Mouse (Mus musculus): Measurements from ENCODE around the gene Klhl29. TPM values are rescaled to one million over a fixed set of nuclear protein-coding genes. Genes with fewer than 3 reads are reported as not detected.

Klhl29 gene
- polyA plus RNA-seq, 1 experiment from 2014 or later: 2.9 TPM

- Histone ChIP-seq H3K4me3 (ENCODE audit: low read depth, low read length) (no peak overlapping the region), H3K4me2 (ENCODE audit: low read depth, severe bottlenecking) (no peak overlapping the region), H3K9ac (ENCODE audit: low read length) (no peak overlapping the region), H3K36me3 (ENCODE audit: control insufficient read depth, insufficient read depth, low read length) (no peaks in the 10 kb centered on the region), H3K27ac (replicated peaks; ENCODE audit: low read depth, low read length) (no peak overlapping the region), H3K4me1 (ENCODE audit: control insufficient read depth, insufficient read depth, low read length) (0 out of 2 replicates have a peak, but pooled peaks cover 4% of the 10 kb centered on the region), H3K27me3 (ENCODE audit: control insufficient read depth, insufficient read depth, low read length) (no peaks in the 10 kb centered on the region), H3K9me3 (ENCODE audit: control insufficient read depth, low read length) (no peaks in the 10 kb centered on the region)
- 96% methylated on average over 4 of the region's 4 CpGs for WGBS
- DNase-seq (ENCODE audit: low spot score) (no peak), ATAC-seq (ENCODE audit: insufficient number of reproducible peaks, low FRiP score, low TSS enrichment, low read depth) (no peak)
Observed at GRCm38 (mm10) chr12:5369396-5369795, 6.1 kb downstream of the Klhl29 start.

DNA sequence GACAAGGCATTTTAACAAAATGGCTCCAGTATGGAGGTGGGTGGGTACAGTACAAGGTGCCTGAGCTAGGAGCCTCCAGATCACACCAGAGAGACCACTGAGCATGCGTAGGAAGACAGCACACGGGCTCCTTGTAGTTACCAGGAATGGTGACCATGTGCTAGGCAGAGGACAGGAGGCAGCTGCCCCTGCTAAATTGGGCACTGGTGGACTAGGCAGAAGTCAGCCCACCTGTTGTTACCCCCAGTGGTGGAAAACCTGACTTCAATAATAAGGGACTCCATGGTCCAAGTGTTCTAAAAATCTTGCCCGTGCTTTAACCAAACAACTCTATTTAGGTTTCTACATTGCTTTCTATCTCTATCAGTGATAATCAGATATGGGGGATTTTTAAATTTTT lies 10.6 kb downstream of the Klhl29 start:
- no peak overlapping the region for H3K27ac ChIP-seq (replicated peaks; ENCODE audit: low read depth, low read length)
- 94% methylated on average over 3 of the region's 3 CpGs for WGBS
- H3K4me2 ChIP-seq (ENCODE audit: low read depth, severe bottlenecking): no peak overlapping the region
- H3K4me3 ChIP-seq (ENCODE audit: low read depth, low read length): no peak overlapping the region
- ATAC-seq (ENCODE audit: insufficient number of reproducible peaks, low FRiP score, low TSS enrichment, low read depth): no peak
- H3K36me3 ChIP-seq (ENCODE audit: control insufficient read depth, insufficient read depth, low read length): no peaks in the 10 kb centered on the region
- H3K9ac ChIP-seq (ENCODE audit: low read length): no peak overlapping the region
- H3K4me1 ChIP-seq (ENCODE audit: control insufficient read depth, insufficient read depth, low read length): no peaks in the 10 kb centered on the region
- no peaks in the 10 kb centered on the region for H3K27me3 ChIP-seq (ENCODE audit: control insufficient read depth, insufficient read depth, low read length)
- no peaks in the 10 kb centered on the region for H3K9me3 ChIP-seq (ENCODE audit: control insufficient read depth, low read length)
- no peak for DNase-seq (ENCODE audit: low spot score)

GRCm38 (mm10) chr12:5363961-5364634 lies 11.4 kb downstream of the Klhl29 start:
- Histone ChIP-seq H3K27ac (replicated peaks; ENCODE audit: low read depth, low read length) (no peak overlapping the region), H3K27me3 (ENCODE audit: control insufficient read depth, insufficient read depth, low read length) (no peaks in the 10 kb centered on the region), H3K9me3 (ENCODE audit: control insufficient read depth, low read length) (no peaks in the 10 kb centered on the region), H3K4me2 (ENCODE audit: low read depth, severe bottlenecking) (no peak overlapping the region), H3K9ac (ENCODE audit: low read length) (no peak overlapping the region), H3K4me3 (ENCODE audit: low read depth, low read length) (no peak overlapping the region), H3K36me3 (ENCODE audit: control insufficient read depth, insufficient read depth, low read length) (no peaks in the 10 kb centered on the region), H3K4me1 (ENCODE audit: control insufficient read depth, insufficient read depth, low read length) (no peaks in the 10 kb centered on the region)
- ATAC-seq (ENCODE audit: insufficient number of reproducible peaks, low FRiP score, low TSS enrichment, low read depth) (no peak), DNase-seq (ENCODE audit: low spot score) (no peak)
- 91% methylated on average over 17 of the region's 17 CpGs for WGBS

- no peaks in the 10 kb centered on the region for H3K4me1 ChIP-seq (ENCODE audit: control insufficient read depth, insufficient read depth, low read length)
- no peaks in the 10 kb centered on the region for H3K36me3 ChIP-seq (ENCODE audit: control insufficient read depth, insufficient read depth, low read length)
- H3K9ac ChIP-seq (ENCODE audit: low read length): no peak overlapping the region
- DNase-seq (ENCODE audit: low spot score) (no peak), ATAC-seq (ENCODE audit: insufficient number of reproducible peaks, low FRiP score, low TSS enrichment, low read depth) (no peak)
- H3K4me2 ChIP-seq (ENCODE audit: low read depth, severe bottlenecking): no peak overlapping the region
- WGBS: 65% methylated on average over 5 of the region's 5 CpGs
- no peak overlapping the region for H3K27ac ChIP-seq (replicated peaks; ENCODE audit: low read depth, low read length)
- H3K4me3 ChIP-seq (ENCODE audit: low read depth, low read length): no peak overlapping the region
- H3K27me3 ChIP-seq (ENCODE audit: control insufficient read depth, insufficient read depth, low read length): no peaks in the 10 kb centered on the region
- H3K9me3 ChIP-seq (ENCODE audit: control insufficient read depth, low read length): no peaks in the 10 kb centered on the region
Observed at GRCm38 (mm10) chr12:5359065-5359464, 16.4 kb downstream of the Klhl29 start.

DNA sequence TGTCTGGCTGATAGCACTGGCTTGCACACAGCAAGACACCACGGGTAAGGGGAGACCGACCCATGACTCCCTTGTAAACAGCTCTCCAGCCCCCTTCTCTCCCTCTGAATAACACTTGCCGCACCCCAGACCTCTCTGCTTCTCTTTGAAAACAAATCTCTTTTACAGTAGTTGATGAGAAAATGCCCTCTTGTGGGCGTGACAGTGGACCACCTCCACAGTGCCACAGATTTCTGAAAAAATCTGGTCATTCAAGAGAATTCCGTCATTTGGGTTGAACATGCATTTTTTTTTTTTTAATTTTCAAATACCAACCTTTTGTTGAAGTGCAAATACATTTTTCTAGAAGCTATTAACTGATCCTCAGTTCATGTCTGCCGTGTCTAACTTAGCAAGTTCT lies 17.0 kb downstream of the Klhl29 start:
- Histone ChIP-seq H3K4me3 (ENCODE audit: low read depth, low read length) (no peak overlapping the region), H3K36me3 (ENCODE audit: control insufficient read depth, insufficient read depth, low read length) (no peaks in the 10 kb centered on the region), H3K27me3 (ENCODE audit: control insufficient read depth, insufficient read depth, low read length) (no peaks in the 10 kb centered on the region), H3K9ac (ENCODE audit: low read length) (no peak overlapping the region), H3K27ac (replicated peaks; ENCODE audit: low read depth, low read length) (no peak overlapping the region), H3K4me1 (ENCODE audit: control insufficient read depth, insufficient read depth, low read length) (no peaks in the 10 kb centered on the region), H3K4me2 (ENCODE audit: low read depth, severe bottlenecking) (no peak overlapping the region), H3K9me3 (ENCODE audit: control insufficient read depth, low read length) (no peaks in the 10 kb centered on the region)
- ATAC-seq (ENCODE audit: insufficient number of reproducible peaks, low FRiP score, low TSS enrichment, low read depth) (no peak), DNase-seq (ENCODE audit: low spot score) (no peak)
- 55% methylated on average over 6 of the region's 6 CpGs for WGBS

GRCm38 (mm10) chr12:5353416-5353815 lies 22.1 kb downstream of the Klhl29 start:
- ATAC-seq (ENCODE audit: insufficient number of reproducible peaks, low FRiP score, low TSS enrichment, low read depth) (no peak), DNase-seq (ENCODE audit: low spot score) (no peak)
- Histone ChIP-seq H3K4me1 (ENCODE audit: control insufficient read depth, insufficient read depth, low read length) (no peaks in the 10 kb centered on the region), H3K4me3 (ENCODE audit: low read depth, low read length) (no peak overlapping the region), H3K36me3 (ENCODE audit: control insufficient read depth, insufficient read depth, low read length) (no peaks in the 10 kb centered on the region), H3K27ac (replicated peaks; ENCODE audit: low read depth, low read length) (no peak overlapping the region), H3K27me3 (ENCODE audit: control insufficient read depth, insufficient read depth, low read length) (no peaks in the 10 kb centered on the region), H3K9ac (ENCODE audit: low read length) (no peak overlapping the region), H3K4me2 (ENCODE audit: low read depth, severe bottlenecking) (no peak overlapping the region), H3K9me3 (ENCODE audit: control insufficient read depth, low read length) (no peaks in the 10 kb centered on the region)
- WGBS: 91% methylated on average over 9 of the region's 9 CpGs

DNA sequence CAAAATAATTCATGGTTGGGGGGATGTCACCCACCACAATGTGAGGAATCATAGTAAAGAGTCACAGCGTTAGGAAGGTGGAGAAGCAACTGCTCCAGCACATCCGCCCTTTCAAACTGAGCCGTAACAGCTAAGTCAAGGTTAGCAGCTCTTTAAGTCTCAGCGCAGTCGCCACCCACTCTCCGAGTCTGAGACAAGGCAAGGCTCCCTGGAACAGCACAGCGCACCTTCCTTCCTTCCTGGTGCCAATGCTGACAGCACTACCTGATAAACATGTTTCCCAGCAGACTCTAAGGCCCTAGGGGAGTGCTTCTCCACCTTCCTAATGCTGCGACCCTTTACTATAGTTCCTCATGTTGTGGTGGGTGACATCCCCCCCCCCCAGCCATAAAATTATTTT lies 22.7 kb downstream of the Klhl29 start:
- no peak for ATAC-seq (ENCODE audit: insufficient number of reproducible peaks, low FRiP score, low TSS enrichment, low read depth)
- Histone ChIP-seq H3K4me2 (ENCODE audit: low read depth, severe bottlenecking) (no peak overlapping the region), H3K9ac (ENCODE audit: low read length) (no peak overlapping the region), H3K27ac (replicated peaks; ENCODE audit: low read depth, low read length) (no peak overlapping the region), H3K36me3 (ENCODE audit: control insufficient read depth, insufficient read depth, low read length) (no peaks in the 10 kb centered on the region), H3K27me3 (ENCODE audit: control insufficient read depth, insufficient read depth, low read length) (no peaks in the 10 kb centered on the region), H3K4me3 (ENCODE audit: low read depth, low read length) (no peak overlapping the region), H3K9me3 (ENCODE audit: control insufficient read depth, low read length) (no peaks in the 10 kb centered on the region), H3K4me1 (ENCODE audit: control insufficient read depth, insufficient read depth, low read length) (no peaks in the 10 kb centered on the region)
- WGBS: 89% methylated on average over 8 of the region's 8 CpGs
- DNase-seq (ENCODE audit: low spot score): no peak

- Histone ChIP-seq H3K9me3 (ENCODE audit: control insufficient read depth, low read length) (no peaks in the 10 kb centered on the region), H3K4me3 (ENCODE audit: low read depth, low read length) (no peak overlapping the region), H3K36me3 (ENCODE audit: control insufficient read depth, insufficient read depth, low read length) (no peaks in the 10 kb centered on the region), H3K9ac (ENCODE audit: low read length) (no peak overlapping the region), H3K27ac (replicated peaks; ENCODE audit: low read depth, low read length) (no peak overlapping the region), H3K4me2 (ENCODE audit: low read depth, severe bottlenecking) (no peak overlapping the region), H3K4me1 (ENCODE audit: control insufficient read depth, insufficient read depth, low read length) (no peaks in the 10 kb centered on the region), H3K27me3 (ENCODE audit: control insufficient read depth, insufficient read depth, low read length) (no peaks in the 10 kb centered on the region)
- ATAC-seq (ENCODE audit: insufficient number of reproducible peaks, low FRiP score, low TSS enrichment, low read depth) (no peak), DNase-seq (ENCODE audit: low spot score) (no peak)
- 87% methylated on average over 11 of the region's 11 CpGs for WGBS
Observed at GRCm38 (mm10) chr12:5350491-5351285, 24.8 kb downstream of the Klhl29 start.

Measured in limb, embryonic 11.5 days (tissue).